Mouse (Mus musculus) embryonic fibroblast, embryonic 13.5 days (primary cell): ENCODE data around the gene Dus3l.

Experiments used
- CTCF ChIP-seq: IDR thresholded peaks from 2 replicates; pipeline ENCODE4 v1.5.1; 2011; ENCODE audit warnings: mild to moderate bottlenecking, control low read depth, low read length, moderate library complexity, borderline replicate concordance; ENCODE audit not compliant: insufficient read depth
- POLR2A ChIP-seq: IDR thresholded peaks from 2 replicates; pipeline ENCODE4 v1.6.1; 2011; ENCODE audit warnings: low read depth, mild to moderate bottlenecking, control low read depth, low read length, moderate library complexity

DNA sequence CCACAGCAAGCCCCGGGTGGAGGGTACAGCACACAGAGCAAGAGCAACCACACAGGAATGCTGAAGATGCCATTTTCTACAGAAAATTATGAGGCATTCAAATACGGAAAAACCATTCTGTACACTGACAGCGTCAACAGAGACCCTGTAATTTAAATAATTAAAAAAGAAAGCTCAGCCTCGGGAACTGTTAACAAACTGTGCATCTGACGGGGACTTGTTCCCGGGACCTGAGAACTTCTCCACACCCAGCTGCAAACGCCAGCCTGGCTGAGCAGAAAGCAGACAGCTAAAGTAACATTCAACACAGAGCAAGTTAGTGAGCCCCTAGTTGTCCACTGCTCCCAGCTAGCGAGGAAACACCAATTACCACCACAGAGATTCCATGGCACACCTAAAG lies 37.5 kb downstream of the Dus3l start:
- TF ChIP-seq CTCF = no peak
- TF ChIP-seq POLR2A = no peak
